ENCODE assay signal across 22 mouse cellular contexts in genomic region chr1:166345602-166346001, GRCm38 (mm10). TPM values are rescaled to one million over a fixed set of nuclear protein-coding genes. Genes with fewer than 3 reads are reported as not detected.
A peak's percentile ranks its signal among the peaks of the same experiment; 100 is the strongest.
DNase-seq lines count a peak whose midpoint lies in the region; ATAC-seq and TF ChIP-seq lines count a peak whose summit lies in the region.
"Had no signal": no experiment of that assay in that cellular context is flagged by ENCODE, and none has a peak within 500 bp of the region (broad histone marks: within the 10 kb centered on the region; RNA-seq: fewer than 3 reads in every experiment).

No protein-coding gene starts in this region.

- ATAC-seq in hematopoietic stem cell, adult 5-6 weeks (replicated peaks in 1 of 2; ENCODE audit: insufficient read depth in 1 of 2, low FRiP score in 2 of 2, low TSS enrichment in 1 of 2, low read depth in 1 of 2, poor library complexity in 2 of 2, severe bottlenecking in 2 of 2), result peak; percentile 46 to 56; a peak in 2 of 4 replicates
- peak; percentile 81 for ATAC-seq in monocyte, adult 5-6 weeks (replicated peaks; ENCODE audit: insufficient number of reproducible peaks, low FRiP score, low TSS enrichment, poor library complexity, severe bottlenecking)
- no peak for ATAC-seq in midbrain, embryonic 14.5 days (ENCODE audit: low FRiP score, low TSS enrichment)
- ATAC-seq: forebrain, embryonic 14.5 days had no signal

- no peaks in the 10 kb centered on the region for H3K27me3 ChIP-seq in midbrain, embryonic 14.5 days (ENCODE audit: control insufficient read depth, insufficient read depth, low read length)
- H3K27me3 ChIP-seq: embryonic facial prominence, embryonic 15.5 days; heart, embryonic 13.5 days had no signal

- peak; percentile 62 for DNase-seq in A20 (ENCODE audit: low read depth, low spot score)
- no peak for DNase-seq in midbrain, embryonic 14.5 days
- no peak for DNase-seq in urinary bladder, postnatal 25 days (ENCODE audit: low spot score)
- DNase-seq in left cerebral cortex, postnatal 10 days (ENCODE audit: extremely low spot score in 1 of 2, low spot score in 2 of 2), result no peak
- DNase-seq: adrenal gland, postnatal 14 days; cerebellum, adult 2 months; cerebellum, postnatal 10 days; embryo, embryonic 11 days; gastrocnemius, adult 2 months; gastrocnemius, postnatal 25 days; heart, adult 11 months; heart, postnatal 36 days had no signal

- intact Hi-C loops in left cerebral cortex, postnatal 10 days (cut with DNase I), result no loop called here

- no peak for TF ChIP-seq CTCF in bone marrow, adult 2 months (IDR thresholded peaks at IDR 0.05; ENCODE audit: control insufficient read depth, insufficient read depth, low read length)

- 69% methylated on average over 6 of the region's 6 CpGs for WGBS in bone marrow, adult 2 months
- WGBS in midbrain, embryonic 14.5 days, result 94% methylated on average over 6 of the region's 6 CpGs

- no peaks in the 10 kb centered on the region for H3K36me3 ChIP-seq in midbrain, embryonic 14.5 days (ENCODE audit: control insufficient read depth, insufficient read depth, low read length)
- H3K36me3 ChIP-seq: embryonic facial prominence, embryonic 15.5 days; forebrain, embryonic 10.5 days; G1E; heart, embryonic 13.5 days; hindbrain, embryonic 13.5 days had no signal

- H3K9ac ChIP-seq in midbrain, embryonic 14.5 days (replicated peaks; ENCODE audit: low read length), result no peak overlapping the region
- H3K9ac ChIP-seq: embryonic facial prominence, embryonic 15.5 days; heart, embryonic 13.5 days; hindbrain, embryonic 13.5 days had no signal

- H3K9me3 ChIP-seq in midbrain, embryonic 14.5 days (ENCODE audit: control insufficient read depth, low read length), result no peaks in the 10 kb centered on the region
- H3K9me3 ChIP-seq: embryonic facial prominence, embryonic 15.5 days; forebrain, embryonic 10.5 days; G1E; heart, embryonic 13.5 days; hindbrain, embryonic 13.5 days had no signal

- H3K27ac ChIP-seq in bone marrow, adult 2 months (ENCODE audit: control insufficient read depth, insufficient read depth, low read depth, low read length, poor library complexity), result peak overlapping the region; percentile 55
- H3K27ac ChIP-seq in midbrain, embryonic 14.5 days (replicated peaks; ENCODE audit: low read depth, low read length), result no peak overlapping the region
- H3K27ac ChIP-seq: embryonic facial prominence, embryonic 15.5 days; forebrain, embryonic 10.5 days; gastrocnemius, adult 2 months; heart, embryonic 13.5 days; hindbrain, embryonic 13.5 days had no signal

- peaks cover 5% of the 10 kb centered on the region; the same call in 1 of the 2 replicates for H3K4me1 ChIP-seq in bone marrow, adult 2 months (ENCODE audit: control insufficient read depth, insufficient read depth, low read length)
- peaks cover 8% of the 10 kb centered on the region for H3K4me1 ChIP-seq in midbrain, embryonic 14.5 days (ENCODE audit: control insufficient read depth, insufficient read depth, low read length)
- H3K4me1 ChIP-seq: embryonic facial prominence, embryonic 15.5 days; heart, embryonic 13.5 days had no signal

- H3K4me2 ChIP-seq in midbrain, embryonic 14.5 days (ENCODE audit: low read length), result no peak overlapping the region
- H3K4me2 ChIP-seq: embryonic facial prominence, embryonic 15.5 days; heart, embryonic 13.5 days; hindbrain, embryonic 13.5 days had no signal

- H3K4me3 ChIP-seq in bone marrow, adult 2 months (replicated peaks; ENCODE audit: control insufficient read depth, low read depth, low read length), result no peak overlapping the region
- no peak overlapping the region for H3K4me3 ChIP-seq in midbrain, embryonic 14.5 days (replicated peaks; ENCODE audit: low read depth, low read length)
- H3K4me3 ChIP-seq: embryonic facial prominence, embryonic 15.5 days; erythroblast, embryonic 14.5 days; forebrain, embryonic 10.5 days; gastrocnemius, adult 2 months; heart, embryonic 13.5 days; hindbrain, embryonic 13.5 days had no signal

- no peak for TF ChIP-seq POLR2A in bone marrow, adult 2 months (IDR thresholded peaks at IDR 0.05; ENCODE audit: borderline replicate concordance, control insufficient read depth, low read depth, low read length)

RNA-seq across cellular contexts. Expression of gene Tada1, which starts 33.3 kb away (rescaled TPM):
- 12.3 and 18.4 TPM in 2 replicates for polyA plus RNA-seq in bone marrow, adult 2 months (2011; ENCODE audit: insufficient read depth, insufficient read length, low replicate concordance, missing spikeins)
- total RNA-seq in hematopoietic stem cell, adult 5-6 weeks (2017), result 39.3 and 43.5 TPM in 2 replicates
- 29.7 to 47.0 TPM (median 31.9 TPM) in 3 replicates for total RNA-seq in monocyte, adult 5-6 weeks (2017)
- polyA plus RNA-seq in midbrain, embryonic 14.5 days (2014; fragmentation: Nextera tagmentation; extraction: Ambion mirVana), result 94.3 and 99.7 TPM in 2 replicates
- 10 to 100 TPM; 33.3 to 36.3 TPM for total RNA-seq in left cerebral cortex, postnatal 10 days (2021)
